Mouse (Mus musculus): ENCODE measurements around the gene Abhd17b. TPM values are rescaled to one million over a fixed set of nuclear protein-coding genes. Genes with fewer than 3 reads are reported as not detected.
"Not testable (repeated sequence)": the region's sequence is repeated elsewhere in the genome, so short reads cannot be mapped to it uniquely, and the experiment has no call there.

The Abhd17b gene
- total RNA-seq, 2 experiments from 2014 or later: 54.6 to 86.6 TPM

GRCm38 (mm10) chr19:21651664-21652063 is 1.3 kb upstream of the Abhd17b start:
- no peak for ATAC-seq (replicated peaks; ENCODE audit: poor library complexity)

- peak; percentile 95 for ATAC-seq (replicated peaks; ENCODE audit: poor library complexity)
Observed at GRCm38 (mm10) chr19:21652285-21653171, 457 bp upstream of the Abhd17b start, which contains the start of gene 1110059E24Rik. Gene 1110059E24Rik (minus strand): TSS chr19:21652976.

GRCm38 (mm10) chr19:21654788-21655187 is 1.8 kb downstream of the Abhd17b start:
- no peak for ATAC-seq (replicated peaks; ENCODE audit: poor library complexity)

GRCm38 (mm10) chr19:21660734-21661133 is 7.7 kb downstream of the Abhd17b start:
- ATAC-seq (replicated peaks; ENCODE audit: poor library complexity): no peak

- peak; percentile 88 for ATAC-seq (replicated peaks; ENCODE audit: poor library complexity)
Observed at GRCm38 (mm10) chr19:21663756-21664456, 10.9 kb downstream of the Abhd17b start.

- ATAC-seq (replicated peaks; ENCODE audit: poor library complexity): no peak
Observed at GRCm38 (mm10) chr19:21669650-21670049, 16.7 kb downstream of the Abhd17b start.

GRCm38 (mm10) chr19:21674354-21675096 is 21.5 kb downstream of the Abhd17b start:
- no peak for ATAC-seq (replicated peaks; ENCODE audit: poor library complexity)

- ATAC-seq (replicated peaks; ENCODE audit: poor library complexity): no peak
Observed at GRCm38 (mm10) chr19:21680091-21680490, 27.1 kb downstream of the Abhd17b start.

GRCm38 (mm10) chr19:21680986-21681385 is 28.0 kb downstream of the Abhd17b start:
- ATAC-seq (replicated peaks; ENCODE audit: poor library complexity): no peak

- peak; percentile 88 for ATAC-seq (replicated peaks; ENCODE audit: poor library complexity)
Observed at GRCm38 (mm10) chr19:21713260-21714031, 60.5 kb downstream of the Abhd17b start.

- peak; percentile 17 for ATAC-seq (replicated peaks; ENCODE audit: poor library complexity)
Observed at GRCm38 (mm10) chr19:21714278-21714883, 61.4 kb downstream of the Abhd17b start.

- no peak for ATAC-seq (replicated peaks; ENCODE audit: poor library complexity)
Observed at GRCm38 (mm10) chr19:21715005-21715442, 62.0 kb downstream of the Abhd17b start.

- no peak for ATAC-seq (replicated peaks; ENCODE audit: poor library complexity)
Observed at GRCm38 (mm10) chr19:21715515-21715914, 62.5 kb downstream of the Abhd17b start.

- no peak for ATAC-seq (replicated peaks; ENCODE audit: poor library complexity)
Observed at GRCm38 (mm10) chr19:21716456-21716855, 63.5 kb downstream of the Abhd17b start.

- ATAC-seq (replicated peaks; ENCODE audit: poor library complexity): no peak
Observed at GRCm38 (mm10) chr19:21719206-21719605, 66.2 kb downstream of the Abhd17b start.

GRCm38 (mm10) chr19:21720950-21721349 is 68.0 kb downstream of the Abhd17b start:
- no peak for ATAC-seq (replicated peaks; ENCODE audit: poor library complexity)

GRCm38 (mm10) chr19:21723280-21723679 is 70.3 kb downstream of the Abhd17b start:
- not testable (repeated sequence) for ATAC-seq (replicated peaks; ENCODE audit: poor library complexity)

GRCm38 (mm10) chr19:21723911-21724655 is 71.1 kb downstream of the Abhd17b start:
- ATAC-seq (replicated peaks; ENCODE audit: poor library complexity): no peak

GRCm38 (mm10) chr19:21725168-21725567 is 72.2 kb downstream of the Abhd17b start:
- peak; percentile 96 for ATAC-seq (replicated peaks; ENCODE audit: poor library complexity)

All from megakaryocyte progenitor cell, adult 5-6 weeks (primary cell).